Mouse (Mus musculus) olfactory bulb, adult 2 months (tissue): ENCODE results near the gene Lmo7.

Experiments used
- CTCF ChIP-seq: fragments of 200-500 bp; IDR thresholded peaks from 2 replicates; pipeline ENCODE4 v1.5.1; 2012; ENCODE audit warnings: low read depth, mild to moderate bottlenecking, low read length, moderate library complexity; ENCODE audit not compliant: insufficient read depth
- POLR2A ChIP-seq: fragments of 200-500 bp; IDR thresholded peaks from 2 replicates; pipeline ENCODE4 v1.6.1; 2012; ENCODE audit warnings: mild to moderate bottlenecking, low read depth, low read length, moderate library complexity; ENCODE audit not compliant: insufficient read depth

DNA sequence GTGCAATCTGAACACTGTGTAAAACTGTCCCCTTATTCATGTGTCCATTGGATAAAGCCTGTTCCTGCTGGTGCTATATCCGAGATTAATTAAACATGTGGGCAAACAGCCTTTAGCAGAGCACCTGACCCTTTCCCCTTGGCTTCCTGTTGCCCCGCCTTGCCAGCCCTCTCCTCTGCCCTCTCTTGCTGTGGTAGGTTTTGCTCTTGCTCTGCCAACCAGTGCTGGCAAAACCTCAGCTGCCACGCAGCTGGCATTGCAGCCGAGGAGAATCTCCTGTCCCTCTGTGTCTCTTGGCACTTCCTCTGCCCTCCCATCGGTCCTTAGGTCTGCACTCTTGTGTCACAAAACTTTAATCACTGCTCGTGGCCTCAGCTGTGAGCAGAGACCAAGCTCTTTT, 100.4 kb downstream of the Lmo7 start:
- TF ChIP-seq POLR2A (no peak), CTCF (no peak)
